Mouse (Mus musculus): ENCODE results near the gene Nudt19. TPM values are rescaled to one million over a fixed set of nuclear protein-coding genes. Genes with fewer than 3 reads are reported as not detected.

Nudt19 gene
- polyA plus RNA-seq (2011; ENCODE audit: insufficient read length, low read depth, missing spikeins): 35.6 and 53.6 TPM in 2 replicates

DNA sequence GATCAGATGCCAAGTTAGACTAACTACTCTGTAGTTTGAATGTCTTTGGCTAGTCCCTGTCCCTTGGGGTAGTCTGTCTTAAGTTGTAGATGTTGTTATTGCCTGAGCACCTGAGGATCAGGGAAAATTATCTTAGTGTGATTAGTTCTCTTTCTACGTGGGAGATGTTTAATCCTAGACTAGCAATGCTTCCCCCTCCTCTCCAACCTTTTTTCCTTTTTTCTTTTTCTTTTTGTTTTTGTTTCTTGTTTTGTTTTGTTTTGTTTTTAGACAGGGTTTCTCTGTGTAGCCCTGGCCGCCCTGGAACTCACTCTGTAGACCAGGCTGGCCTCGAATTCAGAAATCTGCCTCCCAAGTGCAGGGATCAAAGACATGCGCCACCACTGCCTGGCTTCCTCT, at the start of gene Nudt19:
Gene Nudt19, minus strand, starts transcription at position 100 of the 399 bp plus-strand sequence.
- TF ChIP-seq POLR2A (IDR thresholded peaks at IDR 0.05; ENCODE audit: low read depth, low read length) (no peak), CTCF (IDR thresholded peaks at IDR 0.05; ENCODE audit: borderline replicate concordance, insufficient read depth, low read length) (no peak)
- Histone ChIP-seq H3K4me1 (ENCODE audit: control insufficient read depth, insufficient read depth, low read length) (no peaks in the 10 kb centered on the region; the same call in 1 of the 2 replicates), H3K27ac (ENCODE audit: insufficient read depth, low read length) (peak within 1 kb of the TSS; percentile 83), H3K4me3 (ENCODE audit: insufficient read depth, low read length) (peak within 1 kb of the TSS; percentile 64)

DNA sequence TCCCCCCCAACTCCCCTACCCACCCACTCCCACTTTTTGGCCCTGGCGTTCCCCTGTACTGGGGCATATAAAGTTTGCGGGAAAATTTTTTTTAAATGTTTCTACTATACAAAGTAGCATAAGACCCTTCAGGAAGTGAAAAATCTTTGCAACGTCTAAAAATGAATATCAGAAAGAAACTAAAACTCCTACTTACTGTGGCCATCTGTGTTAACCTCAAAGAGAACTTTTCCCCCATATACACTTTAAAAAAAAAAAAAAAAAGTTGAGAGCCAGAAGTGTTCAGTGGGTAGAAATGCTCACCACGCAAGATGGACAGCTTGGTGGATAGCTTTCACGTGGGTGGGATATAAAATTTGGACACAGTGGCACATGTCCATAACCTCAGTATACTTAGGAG, 46.7 kb upstream of the Nudt19 start:
- TF ChIP-seq CTCF (IDR thresholded peaks at IDR 0.05; ENCODE audit: borderline replicate concordance, insufficient read depth, low read length) (no peak), POLR2A (IDR thresholded peaks at IDR 0.05; ENCODE audit: low read depth, low read length) (no peak)
- H3K4me1 ChIP-seq (ENCODE audit: control insufficient read depth, insufficient read depth, low read length): no peaks in the 10 kb centered on the region
- H3K4me3 ChIP-seq (ENCODE audit: insufficient read depth, low read length): no peak overlapping the region
- H3K27ac ChIP-seq (ENCODE audit: insufficient read depth, low read length): no peak overlapping the region

DNA sequence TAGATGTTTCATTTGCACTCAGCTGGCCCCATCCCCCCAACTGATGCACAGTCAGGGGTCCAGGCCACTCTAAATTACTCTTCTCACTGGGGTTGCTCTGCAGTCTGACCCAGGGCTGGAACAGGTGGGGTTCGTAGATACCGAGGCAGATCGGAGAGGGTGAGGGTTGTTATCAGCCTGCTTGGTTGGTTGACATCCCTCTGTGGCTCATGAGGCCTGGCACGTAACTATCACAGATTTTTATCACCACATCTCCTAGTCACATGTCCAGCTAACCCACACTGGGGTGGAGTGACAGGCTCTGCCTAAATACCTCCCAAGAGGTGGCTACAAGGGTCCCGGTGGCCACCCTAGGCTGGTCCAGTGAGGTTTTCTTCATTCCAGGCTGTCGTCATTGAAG, 45.0 kb upstream of the Nudt19 start:
- no peak for TF ChIP-seq CTCF (IDR thresholded peaks at IDR 0.05; ENCODE audit: borderline replicate concordance, insufficient read depth, low read length)
- no peak for TF ChIP-seq POLR2A (IDR thresholded peaks at IDR 0.05; ENCODE audit: low read depth, low read length)
- Histone ChIP-seq H3K4me3 (ENCODE audit: insufficient read depth, low read length) (no peak overlapping the region), H3K27ac (ENCODE audit: insufficient read depth, low read length) (no peak overlapping the region), H3K4me1 (ENCODE audit: control insufficient read depth, insufficient read depth, low read length) (no peaks in the 10 kb centered on the region)

DNA sequence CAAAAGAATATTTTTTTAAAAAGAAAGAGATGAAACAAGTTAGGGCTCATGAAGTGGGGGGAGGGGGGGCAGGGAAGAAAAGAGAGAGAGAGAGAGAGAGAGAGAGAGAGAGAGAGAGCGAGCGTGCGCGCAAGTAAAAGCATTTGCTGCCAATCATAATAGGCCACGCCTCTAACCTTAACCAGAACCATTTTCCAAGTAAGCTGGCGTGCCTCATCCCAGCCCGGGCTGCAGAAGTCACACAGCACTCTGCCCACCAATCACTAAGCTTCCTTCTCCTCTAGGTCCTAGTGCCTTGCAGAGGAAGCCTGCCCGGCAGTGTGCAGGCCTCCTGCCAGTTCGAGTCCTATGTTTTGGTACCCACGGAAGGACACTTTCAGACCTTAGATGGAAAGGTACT, 43.9 kb upstream of the Nudt19 start:
- Histone ChIP-seq H3K4me1 (ENCODE audit: control insufficient read depth, insufficient read depth, low read length) (no peaks in the 10 kb centered on the region), H3K4me3 (ENCODE audit: insufficient read depth, low read length) (no peak overlapping the region), H3K27ac (ENCODE audit: insufficient read depth, low read length) (no peak overlapping the region)
- TF ChIP-seq CTCF (IDR thresholded peaks at IDR 0.05; ENCODE audit: borderline replicate concordance, insufficient read depth, low read length) (no peak), POLR2A (IDR thresholded peaks at IDR 0.05; ENCODE audit: low read depth, low read length) (no peak)

DNA sequence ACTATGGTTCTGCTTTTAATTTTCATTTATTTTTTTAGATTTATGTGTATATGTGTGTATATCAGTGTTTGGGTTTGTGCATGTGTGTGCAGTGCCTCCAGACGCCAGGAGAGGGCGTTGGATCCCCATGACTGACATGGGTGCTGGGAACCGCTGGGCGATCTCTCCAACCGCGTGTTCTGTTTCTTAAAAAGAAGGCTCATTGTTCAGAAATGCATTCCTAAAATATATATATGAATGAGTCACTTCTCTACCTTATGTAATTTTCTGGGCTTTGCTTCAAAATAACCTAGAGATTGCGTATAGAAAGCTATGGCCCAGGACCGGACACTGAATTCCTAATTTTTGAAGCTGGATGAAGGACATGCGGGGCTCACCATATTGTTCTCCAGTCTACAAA, 43.4 kb upstream of the Nudt19 start:
- Histone ChIP-seq H3K4me3 (ENCODE audit: insufficient read depth, low read length) (no peak overlapping the region), H3K27ac (ENCODE audit: insufficient read depth, low read length) (no peak overlapping the region), H3K4me1 (ENCODE audit: control insufficient read depth, insufficient read depth, low read length) (no peaks in the 10 kb centered on the region)
- TF ChIP-seq POLR2A (IDR thresholded peaks at IDR 0.05; ENCODE audit: low read depth, low read length) (no peak), CTCF (IDR thresholded peaks at IDR 0.05; ENCODE audit: borderline replicate concordance, insufficient read depth, low read length) (peak; percentile 52; the same call in 1 of the 2 replicates)

DNA sequence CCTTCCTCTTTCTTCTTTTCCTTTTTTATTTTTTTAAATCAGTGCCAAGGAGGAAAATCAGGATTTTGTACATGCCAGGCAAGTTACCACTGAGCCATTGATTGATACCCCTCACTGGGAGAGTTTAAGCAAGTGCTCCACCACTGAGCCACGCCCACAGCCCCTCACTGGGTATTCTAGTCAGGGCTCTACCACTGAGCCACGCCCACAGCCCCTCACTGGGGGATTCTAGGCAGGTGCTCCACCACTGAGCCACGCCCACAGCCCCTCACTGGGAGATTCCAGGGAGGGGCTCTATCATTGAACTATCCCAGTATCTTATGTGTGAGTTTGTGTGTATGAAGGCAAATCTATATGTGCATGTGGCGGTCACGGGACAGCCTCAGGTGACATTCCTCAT, 38.2 kb upstream of the Nudt19 start:
- Histone ChIP-seq H3K4me1 (ENCODE audit: control insufficient read depth, insufficient read depth, low read length) (peaks cover 4% of the 10 kb centered on the region), H3K27ac (ENCODE audit: insufficient read depth, low read length) (no peak overlapping the region), H3K4me3 (ENCODE audit: insufficient read depth, low read length) (no peak overlapping the region)
- TF ChIP-seq POLR2A (IDR thresholded peaks at IDR 0.05; ENCODE audit: low read depth, low read length): no peak
- TF ChIP-seq CTCF (IDR thresholded peaks at IDR 0.05; ENCODE audit: borderline replicate concordance, insufficient read depth, low read length): no peak

DNA sequence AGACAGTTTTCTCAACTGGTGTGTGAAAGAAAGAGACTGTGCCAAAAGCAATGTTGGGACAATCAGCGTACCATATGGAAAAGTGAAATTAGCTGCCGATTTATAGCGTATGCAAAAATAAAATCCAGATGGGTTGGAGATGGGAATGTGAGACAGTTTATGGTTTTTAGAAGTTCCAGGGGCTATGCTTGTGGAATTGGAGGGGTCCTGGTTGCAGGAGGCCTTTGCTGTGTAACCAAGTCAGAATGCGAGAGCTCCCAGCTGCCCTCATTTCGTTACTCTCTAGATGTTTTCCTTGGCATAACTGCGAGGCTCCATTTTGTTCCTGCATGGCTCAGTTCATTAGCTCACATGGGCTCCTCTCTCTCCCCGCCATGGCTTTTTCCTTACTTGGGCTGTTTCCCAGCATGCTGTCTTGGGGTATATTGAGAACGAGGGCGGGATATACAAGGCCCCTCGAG, 34.7 kb upstream of the Nudt19 start:
- Histone ChIP-seq H3K4me1 (ENCODE audit: control insufficient read depth, insufficient read depth, low read length) (peaks cover 11% of the 10 kb centered on the region), H3K4me3 (ENCODE audit: insufficient read depth, low read length) (no peak overlapping the region), H3K27ac (ENCODE audit: insufficient read depth, low read length) (peak overlapping the region; percentile 67)
- peak; percentile 33; the same call in 1 of the 2 replicates for TF ChIP-seq POLR2A (IDR thresholded peaks at IDR 0.05; ENCODE audit: low read depth, low read length)
- TF ChIP-seq CTCF (IDR thresholded peaks at IDR 0.05; ENCODE audit: borderline replicate concordance, insufficient read depth, low read length): no peak

DNA sequence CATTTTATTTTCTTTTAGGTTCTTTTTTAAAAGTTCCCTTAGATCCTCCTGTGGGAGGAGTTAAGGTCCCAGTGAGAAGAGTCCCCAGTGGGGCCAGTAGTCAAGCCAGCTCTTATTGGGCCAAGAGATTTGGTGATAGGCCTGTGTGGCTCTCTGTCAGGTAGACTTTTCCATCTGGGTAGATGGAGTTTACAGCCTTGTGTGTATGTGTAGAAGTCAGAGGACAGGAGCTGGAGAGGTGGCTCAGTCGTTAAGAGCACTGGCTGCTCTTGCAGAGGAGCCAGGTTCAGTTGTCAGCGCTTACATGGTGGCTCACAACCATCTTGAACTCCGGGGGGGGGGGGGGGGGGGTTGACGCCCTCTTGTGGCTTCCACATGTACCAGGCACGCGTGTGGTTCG, 33.4 kb upstream of the Nudt19 start:
- H3K27ac ChIP-seq (ENCODE audit: insufficient read depth, low read length): no peak overlapping the region
- H3K4me3 ChIP-seq (ENCODE audit: insufficient read depth, low read length): no peak overlapping the region
- TF ChIP-seq POLR2A (IDR thresholded peaks at IDR 0.05; ENCODE audit: low read depth, low read length) (0 out of 2 replicates have a peak, but pooled peaks have one; percentile 3), CTCF (IDR thresholded peaks at IDR 0.05; ENCODE audit: borderline replicate concordance, insufficient read depth, low read length) (no peak)
- peaks cover 11% of the 10 kb centered on the region for H3K4me1 ChIP-seq (ENCODE audit: control insufficient read depth, insufficient read depth, low read length)

DNA sequence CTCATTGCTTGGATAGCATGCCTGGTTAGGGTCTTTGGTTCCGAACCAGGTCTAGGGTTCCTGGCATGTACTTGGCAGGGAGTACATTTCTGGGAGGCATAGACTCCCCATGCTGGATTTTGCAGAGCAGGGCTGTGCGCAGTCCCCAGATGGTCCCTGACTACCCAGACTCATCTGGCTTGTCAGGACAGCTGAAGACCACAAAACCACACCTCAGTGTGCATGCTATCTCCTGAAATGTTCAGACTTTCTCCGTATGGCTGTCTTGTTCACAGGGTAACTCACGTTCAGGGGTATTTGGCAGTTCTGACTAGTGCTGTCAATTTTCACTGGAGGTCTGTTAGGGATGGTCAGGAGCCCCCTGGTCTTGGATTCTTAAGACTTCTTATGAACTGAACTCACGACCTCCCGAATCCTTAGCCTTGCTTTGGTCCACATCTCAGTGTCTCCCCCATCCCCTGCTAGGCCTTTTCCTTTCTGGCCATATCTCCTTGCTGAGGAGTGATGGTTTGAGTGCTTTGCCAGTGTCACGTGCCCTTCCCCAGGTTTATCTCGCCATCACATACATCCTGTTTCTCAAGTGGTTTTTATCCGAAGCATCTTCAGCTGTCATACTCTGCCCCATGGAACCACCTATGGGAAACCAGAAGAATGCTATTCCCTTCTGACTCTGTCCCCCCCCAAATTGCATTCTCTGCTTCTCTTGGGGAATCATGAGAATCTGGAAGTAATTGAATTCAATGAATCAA, 32.8 kb upstream of the Nudt19 start:
- Histone ChIP-seq H3K4me3 (ENCODE audit: insufficient read depth, low read length) (no peak overlapping the region), H3K27ac (ENCODE audit: insufficient read depth, low read length) (no peak overlapping the region), H3K4me1 (ENCODE audit: control insufficient read depth, insufficient read depth, low read length) (peaks cover 14% of the 10 kb centered on the region)
- TF ChIP-seq POLR2A (IDR thresholded peaks at IDR 0.05; ENCODE audit: low read depth, low read length) (no peak), CTCF (IDR thresholded peaks at IDR 0.05; ENCODE audit: borderline replicate concordance, insufficient read depth, low read length) (no peak)

DNA sequence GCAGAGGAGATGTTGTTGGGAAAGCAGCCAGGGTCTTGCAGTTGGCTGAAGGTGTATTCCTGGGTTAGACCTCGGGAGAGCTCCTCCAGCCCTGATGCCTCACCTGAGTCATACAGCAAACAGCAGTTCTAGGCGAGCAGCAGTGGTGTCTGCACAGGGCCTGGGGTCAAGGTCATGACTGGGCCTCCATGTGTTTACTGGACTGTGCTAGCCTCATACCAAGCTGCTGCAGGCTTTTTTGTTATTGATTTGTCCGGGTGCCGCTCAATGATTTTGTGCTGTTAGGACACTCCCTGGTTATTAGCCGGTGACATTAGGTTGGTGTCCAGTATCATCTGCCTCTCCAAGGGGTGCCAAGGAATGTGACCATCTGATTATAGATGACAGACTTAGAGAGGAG, 31.6 kb upstream of the Nudt19 start:
- Histone ChIP-seq H3K4me1 (ENCODE audit: control insufficient read depth, insufficient read depth, low read length) (peaks cover 22% of the 10 kb centered on the region), H3K27ac (ENCODE audit: insufficient read depth, low read length) (no peak overlapping the region), H3K4me3 (ENCODE audit: insufficient read depth, low read length) (no peak overlapping the region)
- TF ChIP-seq CTCF (IDR thresholded peaks at IDR 0.05; ENCODE audit: borderline replicate concordance, insufficient read depth, low read length): no peak
- no peak for TF ChIP-seq POLR2A (IDR thresholded peaks at IDR 0.05; ENCODE audit: low read depth, low read length)

All from embryonic fibroblast, embryonic 13.5 days (primary cell).